Mouse (Mus musculus): ENCODE results near the gene Spp2.

Spp2 gene

GRCm38 (mm10) chr1:88406807-88407198 lies at the start of gene Spp2:
TSS of gene Spp2 (plus strand) at chr1:88406961.
- DNase-seq (ENCODE audit: low read depth in 2 of 2, low spot score in 2 of 2): no peak

- DNase-seq (ENCODE audit: low read depth in 2 of 2, low spot score in 2 of 2): peak; percentile 12 to 35
Observed at GRCm38 (mm10) chr1:88357458-88358090, 49.2 kb upstream of the Spp2 start.

- DNase-seq (ENCODE audit: low read depth in 2 of 2, low spot score in 2 of 2): no peak
Observed at GRCm38 (mm10) chr1:88358102-88358654, 48.6 kb upstream of the Spp2 start.

DNA sequence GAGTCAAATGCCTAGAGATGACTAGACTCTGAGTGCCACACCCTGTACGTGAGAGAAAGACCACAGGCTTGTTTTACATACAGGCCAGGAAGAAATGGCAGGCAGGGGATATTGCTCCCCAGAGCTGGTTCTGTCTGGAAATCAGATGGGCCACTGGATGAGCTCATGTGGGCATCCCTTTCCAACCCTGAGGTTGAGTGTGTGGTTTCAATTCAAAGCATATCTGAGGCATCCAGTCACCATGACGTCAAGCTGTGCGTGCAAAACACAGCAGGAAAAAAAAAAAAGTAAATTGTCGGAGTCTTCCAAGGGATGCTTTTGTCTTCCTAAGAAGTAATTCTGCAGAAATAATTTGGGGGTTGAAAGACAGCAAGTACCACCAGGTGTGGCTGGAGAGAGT lies 45.7 kb upstream of the Spp2 start:
- no peak for DNase-seq (ENCODE audit: low read depth in 2 of 2, low spot score in 2 of 2)

DNA sequence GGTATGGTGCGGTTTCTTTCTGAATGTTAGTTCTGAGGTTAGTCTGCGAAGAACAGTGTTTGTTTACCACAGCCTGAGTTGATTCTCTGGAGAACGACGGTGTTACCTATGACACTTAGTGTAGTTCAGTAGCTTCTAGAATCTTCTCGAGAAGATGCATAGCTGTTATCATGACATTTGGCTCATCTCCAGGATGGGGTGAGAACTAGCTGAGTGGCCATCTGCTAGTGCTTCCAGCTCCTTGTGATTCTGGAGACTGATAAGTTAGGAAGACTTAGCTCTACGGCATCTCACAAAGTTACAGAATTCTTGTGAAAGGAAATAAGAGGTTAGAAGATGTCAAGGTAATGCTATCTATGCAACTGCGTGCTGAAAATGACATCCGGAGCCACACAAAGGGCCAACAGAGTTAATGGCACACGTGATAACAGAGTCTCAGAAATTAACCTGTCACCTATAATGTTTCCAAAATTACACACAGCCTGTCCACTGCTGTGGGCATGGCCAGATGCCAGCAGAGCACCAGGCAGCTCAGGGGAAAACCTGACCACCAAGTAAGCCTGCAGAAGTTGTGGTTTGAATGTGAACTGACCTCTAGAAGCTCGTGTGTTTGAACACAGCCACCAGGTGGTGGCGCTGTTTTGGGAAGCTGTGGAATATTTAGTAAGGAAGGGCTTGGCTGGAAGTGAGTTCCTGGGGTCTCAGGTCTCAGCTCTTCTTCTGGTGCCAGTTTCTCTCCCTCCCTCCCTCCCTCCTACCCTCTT lies 39.7 kb upstream of the Spp2 start:
- no peak for DNase-seq (ENCODE audit: low read depth in 2 of 2, low spot score in 2 of 2)

GRCm38 (mm10) chr1:88378446-88378845 lies 28.3 kb upstream of the Spp2 start:
- no peak for DNase-seq (ENCODE audit: low read depth in 2 of 2, low spot score in 2 of 2)

GRCm38 (mm10) chr1:88391632-88392031 lies 15.1 kb upstream of the Spp2 start:
- DNase-seq (ENCODE audit: low read depth in 2 of 2, low spot score in 2 of 2): no peak

DNA sequence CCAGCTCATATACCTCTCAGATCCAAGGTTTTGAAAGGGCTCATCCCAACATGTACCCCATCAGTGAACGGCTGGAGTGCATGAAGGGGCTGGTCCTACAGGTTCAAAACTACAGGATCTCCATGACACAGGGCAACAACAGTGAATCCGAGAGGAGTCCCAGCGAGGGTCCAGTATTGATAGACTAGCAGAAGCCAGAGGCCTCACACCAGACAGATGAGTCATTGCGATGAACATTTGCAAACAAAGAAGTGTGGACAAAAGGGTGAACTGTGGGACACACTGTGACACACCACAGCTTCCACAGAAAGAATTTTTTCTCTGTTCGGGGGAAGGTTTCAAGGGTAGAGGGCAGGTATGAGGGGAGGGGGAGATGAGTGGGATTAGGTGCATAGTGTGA lies 13.4 kb upstream of the Spp2 start:
- DNase-seq (ENCODE audit: low read depth in 2 of 2, low spot score in 2 of 2): no peak

DNA sequence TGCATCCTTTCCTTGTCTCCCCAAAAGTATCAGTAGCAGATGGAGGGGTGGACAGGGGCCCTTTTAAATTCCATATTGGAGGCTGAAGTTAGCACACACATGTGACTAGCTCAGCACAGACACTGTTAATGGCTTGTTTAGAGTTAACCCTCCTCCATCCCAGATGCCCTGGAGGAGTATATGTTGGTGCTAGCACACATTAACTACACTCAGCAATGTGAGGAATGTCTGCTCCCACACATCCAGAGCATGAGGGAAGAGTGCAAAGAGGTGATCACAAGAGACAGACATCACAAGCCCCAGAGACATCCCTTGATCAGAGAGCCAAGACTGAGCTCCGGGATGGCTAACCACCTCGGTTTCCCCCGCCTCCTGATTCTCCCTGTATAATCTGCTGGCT lies 3.4 kb upstream of the Spp2 start:
- DNase-seq (ENCODE audit: low read depth in 2 of 2, low spot score in 2 of 2): no peak

GRCm38 (mm10) chr1:88406078-88406806 lies 519 bp upstream of the Spp2 start:
- DNase-seq (ENCODE audit: low read depth in 2 of 2, low spot score in 2 of 2): no peak

GRCm38 (mm10) chr1:88408340-88408739 lies 1.6 kb downstream of the Spp2 start:
- no peak for DNase-seq (ENCODE audit: low read depth in 2 of 2, low spot score in 2 of 2)

DNA sequence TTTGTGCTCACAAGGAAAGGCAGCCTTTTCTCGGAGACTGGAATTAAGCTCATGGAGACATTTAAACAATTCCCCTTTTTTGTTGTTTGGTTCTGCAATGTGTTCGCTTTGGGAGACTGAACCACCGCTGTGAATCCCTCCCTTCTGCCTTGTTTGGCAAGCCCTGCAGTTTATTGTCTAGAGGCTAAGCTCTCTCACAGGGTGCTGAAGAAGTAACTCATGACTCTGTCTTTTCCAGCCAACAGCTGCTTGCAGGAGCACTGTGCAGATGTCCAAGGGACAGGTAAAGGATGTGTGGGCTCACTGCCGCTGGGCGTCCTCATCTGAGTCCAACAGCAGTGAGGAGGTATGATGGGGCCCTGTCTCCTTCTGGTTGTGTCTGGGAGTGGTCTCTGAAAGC lies 5.3 kb downstream of the Spp2 start:
- no peak for DNase-seq (ENCODE audit: low read depth in 2 of 2, low spot score in 2 of 2)

- no peak for DNase-seq (ENCODE audit: low read depth in 2 of 2, low spot score in 2 of 2)
Observed at GRCm38 (mm10) chr1:88418943-88419342, 12.2 kb downstream of the Spp2 start.

GRCm38 (mm10) chr1:88422045-88422444 lies 15.3 kb downstream of the Spp2 start:
- DNase-seq (ENCODE audit: low read depth in 2 of 2, low spot score in 2 of 2): no peak

GRCm38 (mm10) chr1:88422846-88423395 lies 16.2 kb downstream of the Spp2 start:
- no peak for DNase-seq (ENCODE audit: low read depth in 2 of 2, low spot score in 2 of 2)

DNA sequence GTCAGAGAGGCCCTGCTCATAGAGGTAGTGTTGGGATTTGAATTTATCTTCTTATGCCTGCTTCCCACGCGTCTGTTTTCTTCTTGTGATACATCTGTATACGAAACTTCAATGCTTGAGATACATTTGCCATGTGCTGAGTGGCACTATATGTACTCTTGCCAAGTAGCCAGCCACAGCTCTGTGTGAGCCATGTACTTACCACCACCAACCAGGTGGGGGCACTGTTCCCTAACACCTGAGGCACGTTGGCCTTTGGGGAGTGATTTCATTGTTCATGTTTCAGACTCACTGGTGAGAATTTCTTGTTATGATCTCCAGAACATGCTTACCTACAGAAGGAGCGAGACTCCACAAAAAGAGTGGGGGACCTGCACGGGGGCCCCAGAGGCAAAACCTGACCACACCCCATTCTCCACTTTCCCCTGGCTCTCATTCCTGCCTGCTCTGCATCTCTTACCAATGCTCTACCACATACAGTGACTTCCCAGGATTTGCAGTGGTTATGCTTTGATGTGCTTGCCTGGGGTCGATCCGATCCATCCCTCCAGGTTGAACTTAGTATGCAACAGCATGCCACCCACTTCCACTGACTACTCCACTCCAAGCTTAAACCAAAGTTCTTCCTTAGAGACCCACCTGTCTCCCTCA lies 18.0 kb downstream of the Spp2 start:
- DNase-seq (ENCODE audit: low read depth in 2 of 2, low spot score in 2 of 2): peak; percentile 83 to 89

GRCm38 (mm10) chr1:88427987-88428741 lies 21.4 kb downstream of the Spp2 start:
- DNase-seq (ENCODE audit: low read depth in 2 of 2, low spot score in 2 of 2): no peak

GRCm38 (mm10) chr1:88429413-88429812 lies 22.7 kb downstream of the Spp2 start:
- no peak for DNase-seq (ENCODE audit: low read depth in 2 of 2, low spot score in 2 of 2)

DNA sequence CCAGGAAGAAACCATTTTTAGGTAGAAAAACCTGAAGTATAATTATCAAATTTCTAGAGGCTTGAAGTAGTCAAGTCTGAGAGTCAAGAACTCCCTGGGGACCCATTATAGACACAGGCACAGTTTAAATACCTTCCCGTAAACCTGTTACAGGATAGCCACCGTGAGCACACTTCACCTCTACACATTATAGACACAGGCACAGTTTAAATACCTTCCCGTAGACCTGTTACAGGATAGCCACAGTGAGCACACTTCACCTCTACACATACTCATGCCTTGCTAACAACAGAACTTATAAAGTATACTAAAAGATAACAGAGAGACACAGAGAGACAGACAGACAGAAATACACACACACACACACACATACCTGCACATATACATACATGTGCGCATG lies 24.5 kb downstream of the Spp2 start:
- no peak for DNase-seq (ENCODE audit: low read depth in 2 of 2, low spot score in 2 of 2)

DNA sequence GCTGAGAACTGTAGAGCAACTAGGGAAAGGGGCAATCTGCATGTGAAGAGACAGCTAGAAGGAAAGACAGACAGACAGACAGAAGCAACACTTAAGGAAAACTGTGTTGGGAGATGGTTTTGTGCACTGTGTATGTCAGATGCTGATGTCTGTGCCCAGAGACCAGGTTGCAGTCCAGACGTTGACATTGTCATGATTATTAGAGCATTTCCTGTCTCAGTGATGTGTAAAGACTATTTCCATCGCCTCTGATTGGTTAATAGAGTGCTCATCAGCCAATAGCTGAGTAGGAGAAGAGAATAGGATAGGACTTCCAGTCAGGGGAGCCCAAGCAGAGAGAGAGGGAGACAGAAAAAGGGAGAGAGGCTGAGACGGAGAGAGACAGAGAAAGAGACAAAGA lies 25.8 kb downstream of the Spp2 start:
- no peak for DNase-seq (ENCODE audit: low read depth in 2 of 2, low spot score in 2 of 2)

Data from CD8-positive naive resting alpha-beta T cell, adult 2 months (primary cell).